Mouse (Mus musculus): Measurements from ENCODE around the gene Sh3rf1. TPM values are rescaled to one million over a fixed set of nuclear protein-coding genes. Genes with fewer than 3 reads are reported as not detected.
A peak's percentile ranks its signal among the peaks of the same experiment; 100 is the strongest.
"Not testable (repeated sequence)": the region's sequence is repeated elsewhere in the genome, so short reads cannot be mapped to it uniquely, and the experiment has no call there.

Sh3rf1 gene
- polyA plus RNA-seq, 1 experiment from 2014 or later: 15.5 TPM

DNA sequence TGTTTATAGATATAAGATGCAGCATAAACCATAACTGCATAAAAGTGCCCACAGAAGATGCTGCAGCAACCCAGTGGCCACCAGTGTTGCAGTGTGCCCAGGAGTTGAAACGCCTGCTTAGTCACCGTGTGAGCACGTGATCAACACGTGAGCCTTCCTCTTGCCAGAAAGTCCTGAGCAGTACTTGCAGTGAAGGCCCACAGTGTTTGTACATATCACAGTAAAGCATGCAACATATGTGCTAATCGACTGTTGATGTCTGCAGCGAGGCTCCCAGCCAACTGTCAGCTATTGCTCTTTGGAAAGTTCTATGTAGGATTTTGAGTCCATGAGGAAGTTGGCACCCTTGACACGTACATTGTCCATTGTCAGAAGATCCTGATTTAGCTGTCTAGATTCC, 174.1 kb downstream of the Sh3rf1 start:
- ATAC-seq (ENCODE audit: insufficient number of reproducible peaks, insufficient read depth, low FRiP score, low read depth): 0 out of 2 replicates have a peak, but pooled peaks have one; percentile 70
- H3K9ac ChIP-seq (replicated peaks; ENCODE audit: low read depth, low read length): no peak overlapping the region
- no peak overlapping the region for H3K4me3 ChIP-seq (ENCODE audit: low read depth, low read length)
- H3K27ac ChIP-seq (ENCODE audit: low read length): no peak overlapping the region
- no peaks in the 10 kb centered on the region for H3K27me3 ChIP-seq (ENCODE audit: control insufficient read depth, insufficient read depth, low read length)
- 55% methylated on average over 7 of the region's 7 CpGs for WGBS
- no peaks in the 10 kb centered on the region; the same call in 1 of the 2 replicates for H3K36me3 ChIP-seq (ENCODE audit: control insufficient read depth, insufficient read depth, low read length)
- no peak overlapping the region for H3K4me2 ChIP-seq (replicated peaks; ENCODE audit: low read depth, low read length)
- no peaks in the 10 kb centered on the region for H3K9me3 ChIP-seq (ENCODE audit: control insufficient read depth, low read depth, low read length)
- 0 out of 2 replicates have a peak, but pooled peaks cover 13% of the 10 kb centered on the region for H3K4me1 ChIP-seq (ENCODE audit: control insufficient read depth, insufficient read depth, low read length)

DNA sequence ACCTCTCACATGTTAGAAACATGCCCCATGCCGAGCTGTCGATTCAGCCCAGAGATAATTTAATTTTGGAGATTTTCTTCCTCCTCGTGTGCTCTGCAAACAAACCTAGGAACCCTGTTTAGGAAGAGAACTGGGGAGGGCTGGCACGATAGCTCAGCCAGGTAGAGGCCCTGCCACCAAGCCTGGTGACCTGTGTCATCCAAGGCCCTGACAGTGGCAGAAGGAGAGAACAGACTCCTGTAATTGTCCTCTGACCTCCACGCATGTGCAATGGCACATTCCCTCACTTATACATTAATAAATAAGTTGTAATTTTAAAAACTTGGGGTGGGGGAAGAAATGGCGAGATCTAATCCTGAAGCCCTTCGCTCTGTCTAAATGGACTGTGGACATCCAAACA, 179.2 kb downstream of the Sh3rf1 start:
- Histone ChIP-seq H3K9ac (replicated peaks; ENCODE audit: low read depth, low read length) (no peak overlapping the region), H3K27me3 (ENCODE audit: control insufficient read depth, insufficient read depth, low read length) (no peaks in the 10 kb centered on the region), H3K4me1 (ENCODE audit: control insufficient read depth, insufficient read depth, low read length) (peaks cover 11% of the 10 kb centered on the region; the same call in 1 of the 2 replicates), H3K27ac (ENCODE audit: low read length) (no peak overlapping the region), H3K4me3 (ENCODE audit: low read depth, low read length) (no peak overlapping the region), H3K36me3 (ENCODE audit: control insufficient read depth, insufficient read depth, low read length) (no peaks in the 10 kb centered on the region), H3K4me2 (replicated peaks; ENCODE audit: low read depth, low read length) (no peak overlapping the region), H3K9me3 (ENCODE audit: control insufficient read depth, low read depth, low read length) (no peaks in the 10 kb centered on the region)
- 74% methylated on average over 7 of the region's 7 CpGs for WGBS
- no peak for ATAC-seq (ENCODE audit: insufficient number of reproducible peaks, insufficient read depth, low FRiP score, low read depth)

DNA sequence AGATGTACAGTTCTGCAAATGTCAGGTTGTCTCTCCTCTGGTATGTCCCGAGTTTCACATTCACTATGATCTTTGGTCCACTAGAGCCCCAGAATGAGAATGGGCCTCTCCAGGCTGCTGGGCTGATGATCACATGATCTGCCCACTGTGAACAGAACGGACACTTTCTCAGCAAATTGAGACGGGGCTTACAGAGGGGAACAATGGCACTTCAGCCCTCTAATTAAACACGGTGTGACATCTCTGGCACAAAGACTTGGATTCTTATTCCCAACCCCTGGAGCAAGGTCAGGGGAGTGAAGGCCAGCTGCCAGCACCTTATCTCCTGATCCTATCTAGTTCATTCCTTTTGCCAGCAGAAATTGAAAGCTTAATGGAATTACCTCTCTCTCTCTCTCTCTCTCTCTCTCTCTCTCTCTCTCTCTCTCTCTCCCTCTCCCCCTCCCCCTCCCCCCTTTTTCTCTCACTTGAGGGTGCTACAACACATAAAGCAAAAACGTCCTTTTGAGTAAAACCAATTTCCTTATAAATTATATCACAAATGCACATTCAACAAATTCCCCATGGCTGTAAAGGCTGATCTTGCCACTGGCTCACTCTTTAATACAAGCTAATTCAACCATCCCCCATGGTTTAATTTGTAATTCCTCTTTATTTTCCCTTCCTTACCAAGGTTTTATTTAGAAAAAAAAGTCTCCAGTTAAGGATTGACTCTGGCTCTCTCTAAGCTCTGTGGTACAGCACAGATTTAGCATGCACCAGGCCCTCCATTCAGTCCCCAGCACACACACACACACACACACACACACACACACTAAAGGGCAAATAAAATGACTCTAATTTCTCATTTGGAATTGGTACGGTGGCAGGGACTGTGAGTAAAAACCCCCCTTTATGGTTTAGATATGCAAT, 179.8 kb downstream of the Sh3rf1 start:
- WGBS: 21% methylated on average over 6 of the region's 6 CpGs
- Histone ChIP-seq H3K9ac (replicated peaks; ENCODE audit: low read depth, low read length) (no peak overlapping the region), H3K4me2 (replicated peaks; ENCODE audit: low read depth, low read length) (no peak overlapping the region), H3K27me3 (ENCODE audit: control insufficient read depth, insufficient read depth, low read length) (no peaks in the 10 kb centered on the region), H3K36me3 (ENCODE audit: control insufficient read depth, insufficient read depth, low read length) (no peaks in the 10 kb centered on the region), H3K9me3 (ENCODE audit: control insufficient read depth, low read depth, low read length) (no peaks in the 10 kb centered on the region), H3K27ac (ENCODE audit: low read length) (no peak overlapping the region; the same call in 1 of the 2 replicates), H3K4me3 (ENCODE audit: low read depth, low read length) (no peak overlapping the region), H3K4me1 (ENCODE audit: control insufficient read depth, insufficient read depth, low read length) (peaks cover 7% of the 10 kb centered on the region; the same call in 1 of the 2 replicates)
- ATAC-seq (ENCODE audit: insufficient number of reproducible peaks, insufficient read depth, low FRiP score, low read depth): no peak

DNA sequence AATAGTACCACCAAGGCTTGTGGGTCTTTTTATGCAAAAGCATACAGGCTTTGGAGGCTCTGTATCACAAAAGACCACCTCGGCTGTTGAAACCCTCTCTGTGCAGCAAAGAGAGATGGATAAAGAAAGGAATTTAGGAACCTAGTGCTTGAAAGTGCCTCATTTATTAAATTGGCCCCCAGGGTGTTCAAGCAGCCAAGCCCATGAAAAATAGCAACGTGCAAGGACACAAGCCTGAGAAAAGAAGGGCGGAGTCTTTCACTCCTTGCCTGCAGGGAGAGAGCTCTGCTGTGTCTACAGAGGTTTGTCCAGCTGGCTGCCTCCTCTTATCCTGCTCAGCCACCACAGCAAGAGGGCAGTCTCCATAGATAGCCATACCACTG, 180.5 kb downstream of the Sh3rf1 start:
- WGBS: 50% methylated on average over 3 of the region's 3 CpGs
- Histone ChIP-seq H3K4me1 (ENCODE audit: control insufficient read depth, insufficient read depth, low read length) (peaks cover 7% of the 10 kb centered on the region; the same call in 1 of the 2 replicates), H3K4me3 (ENCODE audit: low read depth, low read length) (no peak overlapping the region), H3K4me2 (replicated peaks; ENCODE audit: low read depth, low read length) (no peak overlapping the region), H3K9me3 (ENCODE audit: control insufficient read depth, low read depth, low read length) (no peaks in the 10 kb centered on the region), H3K36me3 (ENCODE audit: control insufficient read depth, insufficient read depth, low read length) (no peaks in the 10 kb centered on the region), H3K9ac (replicated peaks; ENCODE audit: low read depth, low read length) (no peak overlapping the region), H3K27ac (ENCODE audit: low read length) (no peak overlapping the region; the same call in 1 of the 2 replicates), H3K27me3 (ENCODE audit: control insufficient read depth, insufficient read depth, low read length) (no peaks in the 10 kb centered on the region)
- no peak for ATAC-seq (ENCODE audit: insufficient number of reproducible peaks, insufficient read depth, low FRiP score, low read depth)

DNA sequence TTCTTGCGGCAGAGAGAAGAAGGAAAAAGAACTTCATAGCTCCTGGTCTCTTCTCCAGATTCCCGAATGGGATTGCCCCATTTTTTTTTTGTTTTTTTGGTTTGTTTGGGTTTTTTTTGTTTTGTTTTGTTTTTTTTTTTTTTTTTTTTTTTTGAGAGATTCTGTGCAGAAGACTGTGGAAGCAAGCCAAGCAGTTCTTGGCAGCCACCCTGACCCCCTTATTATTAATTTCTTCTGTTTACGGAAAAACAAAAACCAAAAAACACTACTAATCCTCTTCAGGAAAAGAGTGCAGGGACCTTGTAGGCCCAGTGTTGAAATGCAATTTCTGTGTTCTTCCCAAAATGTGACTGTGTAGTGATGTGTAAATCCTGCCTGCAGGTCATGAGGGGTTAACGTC, 185.4 kb downstream of the Sh3rf1 start:
- Histone ChIP-seq H3K4me3 (ENCODE audit: low read depth, low read length) (no peak overlapping the region), H3K36me3 (ENCODE audit: control insufficient read depth, insufficient read depth, low read length) (no peaks in the 10 kb centered on the region), H3K27ac (ENCODE audit: low read length) (no peak overlapping the region), H3K9ac (replicated peaks; ENCODE audit: low read depth, low read length) (no peak overlapping the region), H3K4me1 (ENCODE audit: control insufficient read depth, insufficient read depth, low read length) (no peaks in the 10 kb centered on the region), H3K27me3 (ENCODE audit: control insufficient read depth, insufficient read depth, low read length) (no peaks in the 10 kb centered on the region), H3K9me3 (ENCODE audit: control insufficient read depth, low read depth, low read length) (no peaks in the 10 kb centered on the region), H3K4me2 (replicated peaks; ENCODE audit: low read depth, low read length) (no peak overlapping the region)
- ATAC-seq (ENCODE audit: insufficient number of reproducible peaks, insufficient read depth, low FRiP score, low read depth): no peak
- 85% methylated on average over 4 of the region's 4 CpGs for WGBS

DNA sequence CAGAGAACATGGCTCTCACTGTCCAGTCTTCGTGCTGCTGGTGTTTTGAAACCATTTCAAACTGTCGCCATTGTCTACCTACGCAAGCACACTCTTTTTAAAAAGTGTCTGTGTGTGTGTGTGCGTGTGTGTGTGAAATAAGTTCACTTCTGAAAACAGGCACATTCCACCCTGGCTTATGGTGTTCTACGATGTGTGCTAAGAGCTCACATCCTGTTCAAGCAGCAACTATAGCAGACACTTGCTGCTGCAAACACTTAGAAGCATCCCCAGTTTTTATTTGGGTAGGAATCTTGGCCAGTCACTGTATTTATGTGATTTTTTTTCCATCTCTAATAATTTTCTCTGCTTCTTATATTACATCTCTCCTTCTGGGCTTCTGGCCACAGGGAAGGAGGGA, 186.0 kb downstream of the Sh3rf1 start:
- H3K9ac ChIP-seq (replicated peaks; ENCODE audit: low read depth, low read length); H3K27me3 ChIP-seq (ENCODE audit: control insufficient read depth, insufficient read depth, low read length); H3K4me2 ChIP-seq (replicated peaks; ENCODE audit: low read depth, low read length); H3K9me3 ChIP-seq (ENCODE audit: control insufficient read depth, low read depth, low read length); H3K36me3 ChIP-seq (ENCODE audit: control insufficient read depth, insufficient read depth, low read length); H3K4me3 ChIP-seq (ENCODE audit: low read depth, low read length); H3K27ac ChIP-seq (ENCODE audit: low read length); H3K4me1 ChIP-seq (ENCODE audit: control insufficient read depth, insufficient read depth, low read length); ATAC-seq (ENCODE audit: insufficient number of reproducible peaks, insufficient read depth, low FRiP score, low read depth): not testable (repeated sequence)
- 83% methylated on average over 5 of the region's 5 CpGs for WGBS

DNA sequence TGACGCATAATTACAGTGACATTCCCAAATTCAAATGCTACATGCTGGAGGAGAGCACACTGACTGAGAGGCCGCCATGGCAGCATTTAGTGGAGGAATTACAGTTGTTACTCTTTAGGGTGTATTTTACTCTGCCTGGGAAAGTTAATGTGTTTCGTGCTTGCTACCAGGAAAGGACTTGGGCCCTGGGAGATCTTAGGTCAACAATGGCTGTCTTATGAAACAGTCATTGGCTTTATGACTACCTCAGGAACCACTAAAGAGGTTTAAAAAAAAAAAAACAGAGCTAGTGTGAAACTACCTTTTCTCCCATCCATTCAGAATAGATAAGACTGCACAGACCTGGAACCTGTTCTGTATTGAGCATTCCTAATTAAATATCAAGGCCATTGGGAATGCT, 195.8 kb downstream of the Sh3rf1 start:
- no peak overlapping the region for H3K4me3 ChIP-seq (ENCODE audit: low read depth, low read length)
- H3K4me2 ChIP-seq (replicated peaks; ENCODE audit: low read depth, low read length): no peak overlapping the region
- WGBS: 91% methylated on average over 3 of the region's 3 CpGs
- no peaks in the 10 kb centered on the region for H3K36me3 ChIP-seq (ENCODE audit: control insufficient read depth, insufficient read depth, low read length)
- H3K9me3 ChIP-seq (ENCODE audit: control insufficient read depth, low read depth, low read length): no peaks in the 10 kb centered on the region
- H3K27ac ChIP-seq (ENCODE audit: low read length): no peak overlapping the region
- H3K9ac ChIP-seq (replicated peaks; ENCODE audit: low read depth, low read length): no peak overlapping the region
- no peaks in the 10 kb centered on the region for H3K4me1 ChIP-seq (ENCODE audit: control insufficient read depth, insufficient read depth, low read length)
- no peak for ATAC-seq (ENCODE audit: insufficient number of reproducible peaks, insufficient read depth, low FRiP score, low read depth)
- H3K27me3 ChIP-seq (ENCODE audit: control insufficient read depth, insufficient read depth, low read length): no peaks in the 10 kb centered on the region

DNA sequence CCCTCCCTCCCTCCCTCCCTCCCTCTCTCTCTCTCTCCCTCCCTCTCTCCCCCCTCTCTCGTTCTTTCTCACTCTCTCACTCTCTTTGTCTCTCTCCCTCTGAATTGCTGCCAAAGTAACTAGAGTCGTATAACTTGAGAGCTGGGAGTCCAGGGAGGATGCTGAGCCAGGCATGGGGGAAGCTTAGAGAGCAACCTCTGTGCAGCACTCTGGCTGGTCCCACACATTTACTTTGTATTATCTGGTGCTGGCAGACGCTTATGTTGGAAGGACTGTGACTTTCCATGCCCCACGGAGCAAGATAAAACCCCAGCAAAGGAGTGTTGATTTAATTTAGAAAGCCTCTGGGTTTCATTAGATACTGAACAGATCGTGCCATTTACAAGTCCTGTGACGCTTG, 196.5 kb downstream of the Sh3rf1 start:
- WGBS: 35% methylated on average over 5 of the region's 6 CpGs
- Histone ChIP-seq H3K9ac (replicated peaks; ENCODE audit: low read depth, low read length) (no peak overlapping the region), H3K4me2 (replicated peaks; ENCODE audit: low read depth, low read length) (no peak overlapping the region), H3K4me3 (ENCODE audit: low read depth, low read length) (no peak overlapping the region), H3K27ac (ENCODE audit: low read length) (no peak overlapping the region), H3K36me3 (ENCODE audit: control insufficient read depth, insufficient read depth, low read length) (no peaks in the 10 kb centered on the region), H3K4me1 (ENCODE audit: control insufficient read depth, insufficient read depth, low read length) (no peaks in the 10 kb centered on the region), H3K27me3 (ENCODE audit: control insufficient read depth, insufficient read depth, low read length) (no peaks in the 10 kb centered on the region), H3K9me3 (ENCODE audit: control insufficient read depth, low read depth, low read length) (no peaks in the 10 kb centered on the region)
- no peak for ATAC-seq (ENCODE audit: insufficient number of reproducible peaks, insufficient read depth, low FRiP score, low read depth)
